Mouse (Mus musculus) thymus, adult 2 months (tissue): Measurements from ENCODE around the gene Vps53.

Experiments used
- CTCF ChIP-seq: fragments of 200-500 bp; IDR thresholded peaks from 2 replicates; pipeline ENCODE4 v1.5.1; 2012; ENCODE audit warnings: mild to moderate bottlenecking, control low read depth, low read length, moderate library complexity, borderline replicate concordance; ENCODE audit not compliant: control insufficient read depth, poor library complexity, insufficient read depth; ENCODE audit errors: extremely low read depth
- POLR2A ChIP-seq: fragments of 200-500 bp; IDR thresholded peaks from 2 replicates; pipeline ENCODE4 v1.6.1; 2012; ENCODE audit warnings: mild to moderate bottlenecking, low read length, control low read depth, moderate library complexity; ENCODE audit not compliant: control insufficient read depth, poor library complexity, insufficient read depth; ENCODE audit errors: extremely low read depth

GRCm38 (mm10) chr11:76216681-76217389 lies 37.4 kb upstream of the Vps53 start:
- TF ChIP-seq POLR2A (no peak), CTCF (no peak)
